Mouse (Mus musculus) brain, embryonic 18.5 days (tissue): ENCODE results near the gene Tenm3.

Experiments used
- DNase-seq: peaks from one replicate; pipeline ENCODE4 v3.0.0-alpha.2; 2012; ENCODE audit warnings: low read depth, low spot score

The Tenm3 gene

GRCm38 (mm10) chr8:48665193-48665592 lies 178.6 kb downstream of the Tenm3 start:
- DNase-seq = no peak

GRCm38 (mm10) chr8:48659226-48659625 lies 184.5 kb downstream of the Tenm3 start:
- no peak for DNase-seq

GRCm38 (mm10) chr8:48655381-48656043 lies 188.2 kb downstream of the Tenm3 start:
- no peak for DNase-seq

GRCm38 (mm10) chr8:48649845-48650244 lies 193.9 kb downstream of the Tenm3 start:
- no peak for DNase-seq

GRCm38 (mm10) chr8:48649415-48649814 lies 194.3 kb downstream of the Tenm3 start:
- DNase-seq = no peak

- no peak for DNase-seq
These were observed 197.6 kb downstream of the Tenm3 start for GRCm38 (mm10) chr8:48646110-48646509.

- no peak for DNase-seq
These were observed 205.6 kb downstream of the Tenm3 start for GRCm38 (mm10) chr8:48638129-48638528.

GRCm38 (mm10) chr8:48636979-48637378 lies 206.8 kb downstream of the Tenm3 start:
- DNase-seq = no peak

- DNase-seq = no peak
These were observed 207.9 kb downstream of the Tenm3 start for GRCm38 (mm10) chr8:48635815-48636214.

GRCm38 (mm10) chr8:48633426-48633825 lies 210.3 kb downstream of the Tenm3 start:
- no peak for DNase-seq

GRCm38 (mm10) chr8:48622517-48623153 lies 221.1 kb downstream of the Tenm3 start:
- no peak for DNase-seq

GRCm38 (mm10) chr8:48615088-48615487 lies 228.7 kb downstream of the Tenm3 start:
- no peak for DNase-seq

- DNase-seq = no peak
These were observed 231.7 kb downstream of the Tenm3 start for GRCm38 (mm10) chr8:48611934-48612512.

- no peak for DNase-seq
These were observed 232.6 kb downstream of the Tenm3 start for GRCm38 (mm10) chr8:48611126-48611525.

GRCm38 (mm10) chr8:48610316-48610715 lies 233.4 kb downstream of the Tenm3 start:
- no peak for DNase-seq

- no peak for DNase-seq
These were observed 234.1 kb downstream of the Tenm3 start for GRCm38 (mm10) chr8:48609684-48610083.

- no peak for DNase-seq
These were observed 239.4 kb downstream of the Tenm3 start for GRCm38 (mm10) chr8:48604190-48604897.

GRCm38 (mm10) chr8:48603165-48603840 lies 240.4 kb downstream of the Tenm3 start:
- no peak for DNase-seq

- no peak for DNase-seq
These were observed 242.1 kb downstream of the Tenm3 start for GRCm38 (mm10) chr8:48601621-48602020.

- no peak for DNase-seq
These were observed 244.7 kb downstream of the Tenm3 start for GRCm38 (mm10) chr8:48599028-48599427.

- DNase-seq = no peak
These were observed 247.4 kb downstream of the Tenm3 start for GRCm38 (mm10) chr8:48596332-48596731.

GRCm38 (mm10) chr8:48591818-48592217 lies 251.9 kb downstream of the Tenm3 start:
- no peak for DNase-seq
